Mouse (Mus musculus) olfactory bulb, adult 2 months (tissue): ENCODE data around the gene Npb.

Source experiments
- CTCF ChIP-seq: fragments of 200-500 bp; IDR thresholded peaks from 2 replicates; pipeline ENCODE4 v1.5.1; 2012; ENCODE audit warnings: low read depth, mild to moderate bottlenecking, low read length, moderate library complexity; ENCODE audit not compliant: insufficient read depth
- POLR2A ChIP-seq: fragments of 200-500 bp; IDR thresholded peaks from 2 replicates; pipeline ENCODE4 v1.6.1; 2012; ENCODE audit warnings: mild to moderate bottlenecking, low read depth, low read length, moderate library complexity; ENCODE audit not compliant: insufficient read depth

GRCm38 (mm10) chr11:120560952-120561728, 47.1 kb upstream of the Npb start:
- no peak for TF ChIP-seq CTCF
- TF ChIP-seq POLR2A, result no peak
